Mouse (Mus musculus) kidney, adult 9 months (tissue): ENCODE results near the gene Sptb.
A peak's percentile ranks its signal among the peaks of the same experiment; 100 is the strongest.

Experiments used
- DNase-seq: peaks from one replicate; pipeline ENCODE4 v3.0.0; 2022

Sptb gene

DNA sequence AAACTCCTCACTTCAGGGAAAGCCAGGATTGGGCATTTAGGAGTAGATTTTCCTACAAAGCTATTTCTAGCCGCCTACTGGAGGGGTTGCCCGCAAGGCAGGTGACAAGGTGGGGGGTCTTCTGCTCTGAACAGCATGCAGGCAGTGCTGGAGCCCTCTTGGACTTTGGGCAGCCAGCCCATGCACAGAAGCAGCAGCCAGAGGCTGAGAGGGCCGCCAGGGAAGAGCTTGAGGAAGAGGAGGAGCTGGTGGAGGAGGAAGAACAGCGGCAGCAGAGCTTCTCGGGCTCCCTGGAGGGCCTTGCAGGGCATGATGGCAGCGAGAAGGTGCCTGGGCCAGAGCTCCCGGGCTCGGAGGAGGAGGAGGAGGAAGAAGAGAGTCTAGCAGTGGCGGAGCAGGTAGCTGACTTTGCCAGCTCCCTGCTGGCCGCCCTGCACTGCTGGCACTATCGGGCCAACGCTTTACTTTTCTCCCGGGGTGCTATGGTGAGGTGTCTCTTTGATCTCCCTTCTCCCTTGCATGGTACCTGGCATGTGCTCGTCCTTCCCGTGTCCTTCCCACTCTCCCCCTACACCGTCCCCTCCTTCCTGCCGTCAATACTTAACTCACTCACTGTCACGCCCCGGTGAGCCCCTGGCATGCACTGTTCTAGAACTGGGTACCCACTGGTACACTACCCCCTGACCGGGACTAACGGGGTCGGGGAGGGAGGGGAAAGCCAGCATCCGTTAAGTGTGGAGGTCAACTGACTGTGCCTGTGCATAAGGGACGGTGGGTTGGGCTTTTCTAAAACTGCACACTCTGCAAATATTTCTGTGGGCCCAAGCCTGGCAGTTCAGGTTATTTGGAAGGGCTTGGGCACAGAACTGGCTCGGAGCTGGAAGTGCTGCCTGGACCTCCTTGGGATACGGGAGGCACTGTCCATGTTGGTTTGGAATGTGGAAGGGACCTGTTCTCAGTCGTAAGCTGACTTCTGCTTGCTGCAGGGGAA, 137.8 kb downstream of the Sptb start:
- peak; percentile 98 for DNase-seq

DNA sequence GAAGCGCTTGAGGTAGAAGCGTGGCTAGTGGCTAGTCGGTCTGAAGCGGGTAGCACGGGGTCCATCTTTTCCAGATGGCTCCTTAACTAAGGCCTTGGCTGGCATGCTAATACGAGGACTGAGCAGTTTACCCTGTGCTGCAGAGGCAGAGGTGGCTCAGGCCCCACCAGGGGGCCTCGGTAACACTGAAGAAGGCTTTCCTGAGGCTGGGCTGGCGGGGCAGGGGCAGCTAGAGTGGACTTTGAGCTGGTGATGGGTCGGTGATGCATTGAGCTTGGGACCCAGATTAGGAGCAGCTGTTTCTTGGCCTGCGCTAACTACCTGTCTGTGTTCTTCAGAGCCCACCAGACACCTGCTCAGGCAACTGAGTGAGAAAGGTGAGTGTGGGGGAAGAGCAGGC, 139.1 kb downstream of the Sptb start:
- peak; percentile 85 for DNase-seq

DNA sequence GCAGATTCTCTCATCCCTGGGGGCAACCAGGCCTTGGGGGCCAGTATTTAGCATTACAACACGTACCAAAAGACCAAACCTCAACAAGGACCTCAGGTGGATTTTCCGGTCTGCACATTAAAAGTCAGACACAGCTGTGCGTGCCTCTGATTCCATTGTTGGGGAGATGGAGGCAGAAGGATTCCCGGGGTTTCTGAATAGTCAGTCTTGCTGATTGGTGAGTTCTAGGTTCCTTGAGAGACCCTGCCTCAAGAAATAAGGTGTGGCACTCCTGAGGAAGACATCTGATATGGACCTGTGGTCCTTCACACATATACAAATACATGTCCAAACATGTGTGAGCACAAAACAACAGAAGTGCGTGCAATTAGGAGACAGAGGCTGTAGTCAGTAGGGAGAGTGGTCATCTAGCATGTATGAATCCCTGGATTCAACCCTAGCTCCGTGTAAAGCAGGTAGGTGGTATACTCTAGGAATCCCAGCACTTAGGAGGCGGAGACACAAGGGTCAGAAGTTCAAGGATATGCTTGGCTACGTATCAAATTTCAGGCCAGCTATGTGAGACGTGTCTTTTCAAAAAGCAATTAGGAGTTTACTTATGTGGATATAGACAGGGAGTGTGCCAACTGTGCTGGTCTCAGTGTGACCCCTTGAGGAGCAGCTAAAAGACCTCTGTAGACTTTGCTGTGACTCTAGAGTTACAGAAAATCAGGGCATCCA, 140.0 kb downstream of the Sptb start:
- peak; percentile 60 for DNase-seq

DNA sequence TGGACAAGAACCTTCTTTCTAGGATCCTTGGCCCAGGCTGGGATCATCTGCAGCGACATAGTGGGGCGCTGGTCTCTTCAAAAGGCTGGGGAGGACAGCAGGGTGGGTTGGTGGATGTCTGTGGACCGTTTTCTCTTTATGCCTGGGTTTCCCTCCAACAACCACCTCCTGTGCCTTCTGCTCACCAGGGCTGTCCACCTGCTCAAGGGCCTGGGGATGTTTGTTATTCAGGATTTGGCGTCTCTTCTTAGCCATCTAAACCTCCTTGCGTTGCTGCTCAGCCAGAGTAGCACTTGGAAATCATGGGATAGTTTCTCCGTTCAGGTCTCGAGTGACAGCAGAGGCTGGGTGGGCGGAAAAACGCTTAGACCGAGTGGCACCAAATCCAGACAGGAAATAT, 144.1 kb downstream of the Sptb start:
- DNase-seq = no peak

DNA sequence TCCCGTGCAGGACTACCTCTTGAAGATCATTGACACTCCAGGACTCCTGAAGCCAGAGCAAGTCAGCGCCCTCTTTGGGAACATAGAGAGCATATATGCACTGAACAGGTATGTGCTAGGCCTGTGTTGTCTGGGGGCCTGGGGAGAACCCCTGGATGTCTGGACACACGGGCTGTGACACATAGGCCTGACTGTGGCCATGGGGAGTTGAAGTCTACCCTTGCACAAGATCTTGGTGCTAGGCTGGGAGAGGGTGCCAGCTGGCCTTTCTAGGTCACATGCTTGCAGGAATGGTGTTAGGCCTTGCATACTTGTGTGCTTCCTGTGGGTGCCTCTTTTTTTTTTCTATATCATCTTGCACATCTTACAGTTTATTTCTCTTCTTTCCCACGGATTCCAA, 148.2 kb downstream of the Sptb start:
- no peak for DNase-seq

- peak; percentile 79 for DNase-seq
Observed at GRCm38 (mm10) chr12:76558206-76558605, 152.1 kb downstream of the Sptb start.

GRCm38 (mm10) chr12:76556745-76557389, 153.5 kb downstream of the Sptb start:
- no peak for DNase-seq

- no peak for DNase-seq
Observed at GRCm38 (mm10) chr12:76556187-76556586, 154.2 kb downstream of the Sptb start.

DNA sequence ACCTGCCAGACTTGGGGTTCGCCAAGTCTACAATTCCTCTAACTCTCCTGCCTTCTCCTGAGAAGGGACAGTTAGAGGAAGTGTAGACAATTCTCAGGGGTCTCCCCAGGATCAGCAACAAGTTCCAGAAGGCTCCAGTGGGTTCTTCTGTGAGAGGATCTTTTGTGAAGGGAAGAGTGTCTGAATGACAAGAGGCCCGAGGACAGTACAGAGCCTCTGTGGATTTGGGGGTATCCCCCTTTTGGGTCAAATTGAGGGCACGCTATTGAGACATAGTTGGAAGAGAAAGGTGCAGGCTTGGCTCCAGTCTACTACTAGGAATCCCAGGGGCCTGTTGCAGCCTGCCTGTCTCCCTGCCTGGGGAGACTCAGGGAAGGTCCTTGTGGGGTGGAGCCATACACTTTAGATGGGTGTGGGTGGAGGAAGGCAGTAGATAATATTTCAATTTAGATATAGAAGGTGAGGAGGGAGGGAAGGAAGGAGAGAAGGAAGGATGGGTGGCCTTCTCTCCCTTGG, 155.4 kb downstream of the Sptb start:
- no peak for DNase-seq

DNA sequence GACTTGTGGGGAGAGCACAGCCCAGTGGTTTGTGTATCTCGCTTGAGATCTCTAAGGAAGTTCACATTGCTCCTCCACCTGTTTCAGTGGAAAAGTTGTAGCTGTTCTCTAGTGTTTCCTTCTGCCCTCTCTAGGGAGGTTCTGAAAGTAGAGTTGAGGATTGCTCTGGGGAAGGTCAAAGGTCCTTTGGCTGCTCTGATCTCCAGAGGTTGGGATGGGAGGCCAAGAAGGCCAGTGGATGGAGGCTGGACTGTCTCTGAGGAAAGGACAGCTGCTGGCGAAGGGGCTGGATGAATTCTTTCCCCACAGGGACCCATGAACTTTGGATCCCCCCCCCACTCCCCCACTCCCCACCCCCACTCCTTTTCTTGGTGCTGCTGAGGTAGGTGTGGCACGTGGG, 156.0 kb downstream of the Sptb start:
- DNase-seq = peak; percentile 79

DNA sequence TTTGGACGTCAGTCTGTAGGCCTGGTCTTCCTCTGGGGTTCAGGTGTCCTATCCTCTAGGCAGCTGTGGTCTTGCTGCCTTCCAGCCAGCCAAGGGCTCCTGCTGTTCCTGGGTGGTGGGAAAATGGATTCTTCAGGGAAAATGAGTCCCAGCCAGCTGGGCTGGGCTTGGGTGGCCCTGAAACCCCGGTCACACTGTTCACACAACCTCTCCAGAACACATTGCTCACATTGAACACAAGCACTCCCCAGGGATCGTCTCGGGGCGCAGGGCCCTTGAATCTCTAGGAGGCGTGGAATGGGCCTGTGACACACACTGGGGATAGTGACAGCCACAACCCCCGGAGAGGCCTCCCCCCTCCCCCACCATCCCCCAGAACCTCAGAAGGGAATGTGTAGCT, 156.4 kb downstream of the Sptb start:
- DNase-seq = no peak

GRCm38 (mm10) chr12:76552958-76553357, 157.4 kb downstream of the Sptb start:
- no peak for DNase-seq

- DNase-seq = peak; percentile 58
Observed at GRCm38 (mm10) chr12:76552321-76552720, 158.0 kb downstream of the Sptb start.

DNA sequence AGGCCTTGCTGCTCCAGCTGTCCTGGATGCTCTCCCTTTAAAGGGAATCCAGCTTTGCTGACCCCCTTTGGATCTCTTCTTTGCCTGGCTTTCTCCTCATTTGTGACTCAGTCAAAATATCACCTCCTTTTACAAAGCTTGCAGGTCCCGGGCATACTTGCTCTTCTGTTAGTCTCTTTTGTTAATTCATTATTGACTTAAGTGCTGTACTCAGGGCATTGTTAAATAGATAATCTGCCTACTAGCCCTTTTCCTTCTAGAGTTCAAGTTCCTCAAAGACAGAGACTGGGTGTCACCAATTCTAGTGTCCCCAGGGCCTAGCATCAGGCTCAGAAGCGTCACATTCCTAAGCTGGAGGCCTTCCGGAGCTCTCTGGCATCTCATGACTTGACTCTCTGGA, 161.1 kb downstream of the Sptb start:
- no peak for DNase-seq

- no peak for DNase-seq
Observed at GRCm38 (mm10) chr12:76548082-76548423, 162.3 kb downstream of the Sptb start.

- DNase-seq = peak; percentile 35
Observed at GRCm38 (mm10) chr12:76547409-76548081, 162.8 kb downstream of the Sptb start.

DNA sequence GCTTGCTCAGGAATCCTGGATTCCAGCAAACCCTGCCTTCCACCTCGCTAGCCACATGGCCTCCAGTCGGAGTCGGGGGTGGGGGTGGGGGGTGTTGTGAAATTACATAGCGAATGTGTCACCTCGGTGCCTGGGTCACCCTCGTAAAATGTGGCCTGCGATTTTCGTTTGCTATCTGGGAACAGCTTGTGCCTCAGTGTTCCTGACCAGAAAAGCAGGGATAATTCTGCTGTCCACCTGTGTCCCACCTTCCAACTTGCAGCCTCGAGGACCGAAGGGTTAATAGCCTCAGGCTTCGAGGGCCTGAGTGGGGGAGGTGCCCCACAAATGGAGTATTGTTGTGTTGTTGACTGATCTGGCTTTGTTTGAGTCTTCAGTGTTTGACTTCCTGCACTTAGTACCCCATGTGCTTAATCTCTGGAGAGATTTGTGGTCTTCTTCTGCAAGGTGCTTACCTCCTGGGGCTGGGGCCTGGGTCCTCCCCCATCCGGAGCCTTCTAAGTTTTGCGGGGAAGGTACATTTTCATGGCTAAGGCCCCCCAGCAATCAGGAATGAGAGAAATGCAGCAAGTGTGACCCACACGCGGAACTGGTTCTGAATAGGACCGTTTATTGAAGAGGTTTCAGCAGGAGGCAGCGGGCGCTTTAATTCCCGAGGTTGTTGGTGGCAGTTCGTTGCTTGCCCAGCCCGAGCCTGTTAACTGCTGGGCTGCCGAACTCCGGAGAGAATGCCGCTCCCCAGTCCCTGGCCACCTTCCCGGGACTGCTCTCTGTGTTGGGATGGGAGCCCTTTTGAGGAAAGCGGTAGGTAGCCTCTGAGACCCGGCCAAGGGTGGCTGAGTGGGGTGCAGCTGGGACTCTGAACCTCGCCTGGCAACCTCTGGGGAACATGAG, 163.7 kb downstream of the Sptb start:
- DNase-seq = peak; percentile 38

- DNase-seq = no peak
Observed at GRCm38 (mm10) chr12:76545786-76546370, 164.5 kb downstream of the Sptb start.

DNA sequence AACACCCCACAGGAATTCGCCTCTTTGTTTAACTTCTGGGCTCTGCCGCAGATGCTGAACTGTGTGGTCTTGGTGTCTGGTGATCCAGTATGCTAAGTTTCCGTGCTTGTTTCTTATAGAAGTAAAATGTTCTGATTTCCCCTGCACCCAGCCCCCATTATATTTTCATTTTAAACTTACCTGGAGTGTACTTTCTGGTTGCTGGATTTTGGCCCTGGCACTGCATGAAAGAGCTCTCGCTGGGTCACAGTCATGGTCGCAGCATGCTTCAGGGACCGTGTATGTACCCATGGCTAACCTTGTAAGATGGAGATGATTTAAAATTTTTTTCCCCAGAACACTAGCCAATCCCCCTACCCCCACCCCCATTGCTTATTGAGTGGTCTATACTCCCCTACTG, 168.5 kb downstream of the Sptb start:
- DNase-seq = no peak

- peak; percentile 45 for DNase-seq
Observed at GRCm38 (mm10) chr12:76541475-76541874, 168.9 kb downstream of the Sptb start.

DNA sequence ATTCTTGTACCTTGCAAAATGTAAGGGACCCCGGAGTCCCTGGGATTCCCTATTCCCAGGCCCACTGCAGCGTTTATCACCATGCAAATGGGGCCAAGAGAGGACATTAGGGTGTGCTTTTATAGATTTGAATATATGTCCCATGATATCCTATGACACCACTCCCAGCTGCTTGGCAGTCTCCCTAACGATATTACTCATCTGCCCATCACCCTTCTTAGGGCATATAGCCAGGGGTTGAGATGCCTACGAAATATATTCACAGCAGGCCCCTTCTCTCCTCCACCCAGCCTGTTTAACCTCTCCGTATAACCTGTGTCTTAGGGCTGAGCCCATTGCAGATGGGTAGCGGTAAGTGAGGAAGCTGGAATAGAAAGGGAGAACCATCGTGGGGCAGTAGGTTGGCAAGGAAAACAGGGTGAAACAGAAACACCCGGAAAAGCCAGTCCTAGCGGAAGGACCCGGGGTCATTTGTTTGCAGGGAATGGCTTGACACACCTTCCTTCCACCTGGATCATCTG, 169.6 kb downstream of the Sptb start:
- no peak for DNase-seq
